Mouse (Mus musculus) forebrain, postnatal 0 days (tissue): ENCODE results near the gene Slc17a3. TPM values are rescaled to one million over a fixed set of nuclear protein-coding genes. Genes with fewer than 3 reads are reported as not detected.

Experiments used
- ATAC-seq: fragments of 200-750 bp; cut with Nextera tagmentation; 2 replicates; pipeline ENCODE4 v1.8.0; 2017; ENCODE audit warnings: mild to moderate bottlenecking, moderate library complexity
- DNase-seq: peaks from one replicate; pipeline ENCODE4 v3.0.0-alpha.2; 2015
- H3K27ac ChIP-seq: fragments of 300-500 bp; sonication (generic); 2 replicates; pipeline ENCODE4 v1.5.1; 2014; ENCODE audit warnings: low read depth, mild to moderate bottlenecking, antibody characterized with exemption, low read length, moderate library complexity, mixed read lengths
- H3K27me3 ChIP-seq: fragments of 300-500 bp; sonication (generic); 2 replicates; pipeline ENCODE4 v1.6.1; 2014; ENCODE audit warnings: mild to moderate bottlenecking, low read length, mixed read lengths; ENCODE audit not compliant: insufficient read depth
- H3K36me3 ChIP-seq: fragments of 300-500 bp; sonication (generic); 2 replicates; pipeline ENCODE4 v1.6.1; 2014; ENCODE audit warnings: mild to moderate bottlenecking, moderate library complexity; ENCODE audit not compliant: insufficient read depth
- H3K4me1 ChIP-seq: fragments of 300-500 bp; sonication (generic); 2 replicates; pipeline ENCODE4 v1.6.1; 2014; ENCODE audit warnings: antibody characterized with exemption; ENCODE audit not compliant: insufficient read depth
- H3K4me2 ChIP-seq: fragments of 300-500 bp; sonication (generic); 2 replicates; pipeline ENCODE4 v1.6.1; 2014; ENCODE audit warnings: low read depth, mild to moderate bottlenecking, moderate library complexity
- H3K4me3 ChIP-seq: fragments of 300-500 bp; sonication (generic); 2 replicates; pipeline ENCODE4 v1.5.1; 2014; ENCODE audit warnings: low read depth, low read length, mixed read lengths
- H3K9ac ChIP-seq: fragments of 300-500 bp; sonication (generic); 2 replicates; pipeline ENCODE4 v1.6.1; 2014; ENCODE audit warnings: mild to moderate bottlenecking
- H3K9me3 ChIP-seq: fragments of 300-500 bp; sonication (generic); 2 replicates; pipeline ENCODE4 v1.6.1; 2016; ENCODE audit warnings: low read length
- CTCF ChIP-seq: sonication (generic); IDR thresholded peaks from 2 replicates; pipeline ENCODE4 v1.5.1; 2016; ENCODE audit warnings: antibody characterized with exemption, control low read depth, low read depth
- WGBS: fragments of 180-500 bp; shearing (Covaris S2); extraction: QIAGEN DNeasy Blood & Tissue Kit; methylation state at CpG from one replicate; pipeline ENCODE4 v1.1.7; 2014; 5-methylcytosine and 5-hydroxymethylcytosine counted together
- polyA plus RNA-seq: library from polyadenylated mRNA; unstranded; fragments of >200 nt; fragmentation: Nextera tagmentation; extraction: Ambion mirVana; gene quantifications from 2 replicates; pipeline ENCODE4 v1.2.1, GENCODE M21; 2015
- total RNA-seq: library from RNA; depleted of rRNA; stranded (reverse); fragments of >200 nt; gene quantifications from 2 replicates; pipeline ENCODE4 v1.2.3, GENCODE M21; 2014

Slc17a3 gene
- total and polyA plus RNA-seq, 2 experiments from 2014 or later, result 0.10 TPM; not detected in 1

DNA sequence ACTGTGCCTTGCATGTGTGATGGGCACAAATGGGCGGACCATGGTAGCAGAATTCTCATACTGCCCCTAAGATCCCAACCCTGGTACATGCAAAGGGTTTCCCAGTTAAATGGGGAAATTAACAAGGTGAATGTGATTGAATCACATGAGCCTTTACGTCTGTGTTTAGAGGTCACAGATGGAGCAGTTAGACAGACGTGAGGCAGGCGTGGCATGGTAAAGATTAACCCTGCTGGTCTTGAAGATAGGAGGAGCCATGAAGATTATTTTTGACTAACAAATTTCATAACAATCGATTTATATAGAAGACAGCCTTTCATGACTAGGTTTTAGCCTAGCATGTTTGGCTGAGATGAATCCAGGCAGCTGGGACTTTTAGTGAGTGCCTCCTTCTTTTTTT, 33.9 kb downstream of the Slc17a3 start:
- Histone ChIP-seq H3K9me3 (no peaks in the 10 kb centered on the region), H3K9ac (no peak overlapping the region), H3K4me1 (no peaks in the 10 kb centered on the region), H3K27me3 (no peaks in the 10 kb centered on the region), H3K36me3 (no peaks in the 10 kb centered on the region), H3K4me2 (no peak overlapping the region), H3K27ac (no peak overlapping the region), H3K4me3 (no peak overlapping the region)
- 82% methylated on average over 5 of the region's 5 CpGs for WGBS
- no peak for TF ChIP-seq CTCF
- DNase-seq, result no peak
- ATAC-seq, result no peak

DNA sequence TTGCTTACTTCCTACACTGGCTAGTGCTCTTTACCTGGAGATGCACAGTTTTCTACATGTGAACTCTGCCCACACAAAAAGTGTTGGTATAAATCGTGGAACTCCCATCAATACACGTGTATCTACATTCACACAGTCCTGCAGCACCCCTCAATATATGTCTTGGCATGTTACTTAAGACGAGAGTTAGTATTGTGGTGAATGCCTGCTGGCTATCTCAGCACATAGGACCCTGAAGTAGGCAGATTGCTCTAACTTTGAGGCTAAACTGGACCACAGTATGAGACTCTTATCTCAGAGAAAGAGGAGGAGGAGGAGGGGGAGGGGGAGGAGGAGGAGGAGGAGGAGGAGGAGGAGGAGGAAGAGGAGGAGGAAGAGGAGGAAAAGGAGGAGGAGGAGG, 39.9 kb downstream of the Slc17a3 start:
- DNase-seq, result no peak
- Histone ChIP-seq H3K36me3 (no peaks in the 10 kb centered on the region), H3K4me3 (no peak overlapping the region), H3K9me3 (no peaks in the 10 kb centered on the region), H3K27me3 (no peaks in the 10 kb centered on the region), H3K4me1 (no peaks in the 10 kb centered on the region), H3K9ac (no peak overlapping the region), H3K4me2 (no peak overlapping the region), H3K27ac (no peak overlapping the region)
- ATAC-seq, result no peak
- WGBS, result 82% methylated on average over 3 of the region's 3 CpGs
- no peak for TF ChIP-seq CTCF

- H3K4me3 ChIP-seq, result no peak overlapping the region
- no peaks in the 10 kb centered on the region for H3K9me3 ChIP-seq
- no peak overlapping the region for H3K27ac ChIP-seq
- H3K9ac ChIP-seq, result no peak overlapping the region
- no peak overlapping the region for H3K4me2 ChIP-seq
- no peaks in the 10 kb centered on the region for H3K36me3 ChIP-seq
- ATAC-seq (no peak), DNase-seq (no peak)
- H3K27me3 ChIP-seq, result no peaks in the 10 kb centered on the region
- WGBS, result 81% methylated on average over 5 of the region's 5 CpGs
- no peak for TF ChIP-seq CTCF
- no peaks in the 10 kb centered on the region for H3K4me1 ChIP-seq
These were observed 40.4 kb downstream of the Slc17a3 start for GRCm38 (mm10) chr13:23879636-23880035.

DNA sequence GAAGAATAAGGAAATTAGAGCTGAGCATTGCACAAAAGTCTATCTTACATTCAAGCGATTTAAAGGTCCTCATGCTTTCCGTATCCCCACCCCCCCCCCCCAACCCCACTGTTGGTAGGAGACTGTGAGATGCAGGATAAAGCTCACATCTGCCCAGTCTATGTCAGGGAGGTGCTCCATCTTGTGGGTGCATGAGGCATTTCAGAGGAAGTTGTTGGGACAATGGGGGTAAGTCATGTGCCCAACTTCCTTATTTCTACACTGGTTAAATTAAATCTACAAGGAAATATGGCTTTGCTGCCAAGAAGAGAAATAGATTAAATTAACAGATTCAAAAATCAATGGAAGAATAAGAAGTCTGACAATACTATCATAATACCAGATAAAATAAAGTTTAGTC, 46.3 kb downstream of the Slc17a3 start:
- Histone ChIP-seq H3K4me3 (no peak overlapping the region), H3K27ac (no peak overlapping the region), H3K36me3 (no peaks in the 10 kb centered on the region), H3K27me3 (no peaks in the 10 kb centered on the region), H3K9me3 (no peaks in the 10 kb centered on the region), H3K9ac (no peak overlapping the region), H3K4me2 (no peak overlapping the region), H3K4me1 (no peaks in the 10 kb centered on the region)
- no peak for DNase-seq
- peak; percentile 45 for TF ChIP-seq CTCF
- peak; percentile 66 for ATAC-seq
- WGBS, result 41% methylated on average over 2 of the region's 2 CpGs

GRCm38 (mm10) chr13:23887026-23887725, 47.9 kb downstream of the Slc17a3 start:
- H3K27me3 ChIP-seq, result no peaks in the 10 kb centered on the region
- TF ChIP-seq CTCF, result no peak
- H3K27ac ChIP-seq, result no peak overlapping the region
- no peak overlapping the region for H3K4me3 ChIP-seq
- no peak overlapping the region for H3K9ac ChIP-seq
- no peak for DNase-seq
- no peaks in the 10 kb centered on the region for H3K4me1 ChIP-seq
- no peaks in the 10 kb centered on the region for H3K9me3 ChIP-seq
- no peaks in the 10 kb centered on the region for H3K36me3 ChIP-seq
- ATAC-seq, result no peak
- 86% methylated on average over 3 of the region's 3 CpGs for WGBS
- no peak overlapping the region for H3K4me2 ChIP-seq

DNA sequence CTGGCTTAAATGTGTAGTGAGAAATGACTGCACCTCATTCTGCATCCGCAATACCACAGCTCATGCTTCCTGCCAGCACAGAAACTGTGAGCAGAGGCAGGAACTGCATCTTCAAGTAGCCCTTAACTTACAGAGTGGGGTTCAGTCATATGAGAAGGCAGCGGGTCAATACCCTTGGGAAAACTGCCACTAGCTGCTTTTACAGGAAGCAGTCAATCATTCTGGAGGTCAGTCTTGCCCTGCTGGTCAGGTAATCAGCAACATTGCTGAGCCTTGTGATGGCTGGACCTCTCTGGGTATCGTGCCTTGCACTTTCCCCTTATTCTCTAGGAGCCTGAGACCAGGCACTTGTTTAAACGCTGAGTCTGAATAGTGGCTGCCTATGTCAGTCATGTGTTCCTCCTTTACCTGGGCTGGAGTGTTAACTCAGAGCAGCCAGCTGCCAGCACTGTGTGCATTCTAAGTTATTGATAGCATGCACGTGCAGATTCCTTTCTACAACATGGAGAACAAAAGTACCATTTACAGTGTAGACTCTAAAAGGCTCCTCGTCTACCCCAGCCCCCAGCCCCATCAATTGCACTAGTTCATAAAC, 49.9 kb downstream of the Slc17a3 start:
- Histone ChIP-seq H3K9ac (no peak overlapping the region), H3K9me3 (no peaks in the 10 kb centered on the region), H3K36me3 (no peaks in the 10 kb centered on the region), H3K27ac (no peak overlapping the region), H3K4me2 (no peak overlapping the region), H3K27me3 (no peaks in the 10 kb centered on the region), H3K4me3 (no peak overlapping the region), H3K4me1 (no peaks in the 10 kb centered on the region)
- DNase-seq (no peak), ATAC-seq (no peak)
- WGBS, result 78% methylated on average over 6 of the region's 6 CpGs
- TF ChIP-seq CTCF, result no peak

DNA sequence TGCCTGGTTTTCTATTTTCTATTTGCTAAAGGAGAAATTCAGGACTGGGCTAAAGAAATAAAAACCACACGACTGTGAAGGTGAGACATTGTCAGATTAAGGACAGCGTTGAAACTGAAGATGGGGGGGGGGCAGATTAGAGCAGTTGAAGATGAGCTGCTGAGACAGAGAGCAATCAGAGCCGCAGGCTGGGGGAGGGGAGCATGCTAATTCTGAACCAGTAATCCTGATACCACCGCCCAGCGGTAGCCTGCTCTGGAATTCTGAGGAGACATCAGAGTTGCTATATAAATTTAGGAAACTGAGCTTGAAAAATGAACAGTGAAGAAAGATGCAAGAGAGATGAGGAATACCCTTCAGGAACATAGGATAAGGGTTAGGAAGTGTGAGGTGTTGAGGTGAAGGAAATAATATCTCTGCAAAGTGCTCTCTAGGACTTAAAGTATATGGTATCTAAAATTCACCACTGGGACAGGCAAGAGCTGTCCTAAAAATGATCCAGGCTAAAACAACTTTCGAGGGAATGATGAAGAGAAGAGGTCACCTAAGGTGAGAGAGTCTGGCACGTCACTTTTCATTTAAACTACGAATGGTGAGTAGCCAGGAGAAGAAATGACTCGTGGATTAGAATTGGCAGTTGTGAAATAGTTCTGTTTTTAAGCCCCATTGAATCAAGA, 53.5 kb downstream of the Slc17a3 start:
- no peak overlapping the region for H3K4me2 ChIP-seq
- no peaks in the 10 kb centered on the region for H3K36me3 ChIP-seq
- no peaks in the 10 kb centered on the region for H3K27me3 ChIP-seq
- DNase-seq, result peak; percentile 7
- TF ChIP-seq CTCF, result no peak
- no peak overlapping the region for H3K27ac ChIP-seq
- no peaks in the 10 kb centered on the region for H3K4me1 ChIP-seq
- H3K4me3 ChIP-seq, result no peak overlapping the region
- WGBS, result 25% methylated on average over 9 of the region's 9 CpGs
- H3K9ac ChIP-seq, result no peak overlapping the region
- no peaks in the 10 kb centered on the region for H3K9me3 ChIP-seq
- no peak for ATAC-seq
